Mouse (Mus musculus) urinary bladder, postnatal 36 days (tissue): ENCODE data around the gene Masp1.

Source experiments
- DNase-seq, 2 experiments: peaks; one replicate each; pipeline ENCODE4 v3.0.0; 2022; ENCODE audit warnings: low spot score in 2 of 2, mixed read lengths in 1 of 2

Masp1 gene

DNA sequence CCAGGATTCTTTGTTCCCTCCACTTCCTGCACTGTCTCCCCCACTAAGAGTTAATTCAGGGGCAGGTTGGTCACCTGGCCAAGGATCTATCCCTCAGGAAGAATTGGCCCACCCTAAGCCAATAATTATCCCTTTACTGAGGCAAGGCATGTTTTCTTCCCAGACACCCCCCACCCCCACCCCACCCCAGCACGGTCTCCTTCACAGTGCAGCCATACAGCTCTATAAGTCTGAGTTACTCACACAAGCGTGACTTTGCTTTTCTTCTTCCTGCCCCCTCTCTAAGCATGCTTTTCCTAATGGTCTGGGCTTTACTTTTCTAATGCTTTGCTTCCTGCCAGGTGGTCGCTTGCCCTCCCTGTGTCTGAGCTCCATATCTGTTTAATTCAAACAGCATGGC lies 118.7 kb downstream of the Masp1 start:
- no peak for DNase-seq

DNA sequence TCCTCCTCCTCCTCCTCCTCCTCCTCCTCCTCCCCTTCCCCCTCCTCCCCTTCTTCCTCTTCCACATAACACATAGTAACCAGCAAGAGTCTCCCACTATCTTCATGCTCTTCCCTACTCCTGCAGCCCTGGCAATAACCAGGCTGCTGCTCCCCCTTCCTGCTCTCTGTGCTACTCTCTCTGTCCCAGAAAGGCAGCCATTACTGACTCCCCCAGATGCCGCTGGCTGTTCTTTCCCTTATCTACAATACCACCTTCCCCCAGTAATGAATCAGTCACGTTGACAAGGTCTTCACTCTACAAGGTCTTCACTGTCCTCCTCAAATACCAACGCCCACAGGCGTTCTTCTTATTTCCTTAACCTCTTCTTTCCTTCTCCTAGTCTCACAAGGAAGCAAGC lies 119.2 kb downstream of the Masp1 start:
- DNase-seq, result no peak
